Mouse (Mus musculus): ENCODE results near the gene Krt7. TPM values are rescaled to one million over a fixed set of nuclear protein-coding genes. Genes with fewer than 3 reads are reported as not detected.

The Krt7 gene
- polyA plus RNA-seq, 1 experiment from 2014 or later: 1.0 TPM

- no peak for ATAC-seq (ENCODE audit: low FRiP score)
- Histone ChIP-seq H3K9ac (replicated peaks) (no peak overlapping the region), H3K27ac (replicated peaks) (no peak overlapping the region), H3K27me3 (replicated peaks) (no peaks in the 10 kb centered on the region), H3K4me1 (peaks cover 7% of the 10 kb centered on the region), H3K36me3 (no peaks in the 10 kb centered on the region), H3K9me3 (replicated peaks) (0 out of 2 replicates have a peak, but pooled peaks cover 3% of the 10 kb centered on the region), H3K4me2 (no peak overlapping the region), H3K4me3 (replicated peaks) (no peak overlapping the region)
- 91% methylated on average over 8 of the region's 8 CpGs for WGBS
Measured at GRCm38 (mm10) chr15:101454774-101455173, 43.9 kb downstream of the Krt7 start.

- Histone ChIP-seq H3K27me3 (replicated peaks) (no peaks in the 10 kb centered on the region), H3K27ac (replicated peaks) (no peak overlapping the region), H3K36me3 (no peaks in the 10 kb centered on the region), H3K4me2 (no peak overlapping the region), H3K9ac (replicated peaks) (no peak overlapping the region), H3K9me3 (replicated peaks) (0 out of 2 replicates have a peak, but pooled peaks cover 3% of the 10 kb centered on the region), H3K4me3 (replicated peaks) (no peak overlapping the region), H3K4me1 (peaks cover 7% of the 10 kb centered on the region)
- 84% methylated on average over 2 of the region's 2 CpGs for WGBS
- no peak for ATAC-seq (ENCODE audit: low FRiP score)
Measured at GRCm38 (mm10) chr15:101455292-101455691, 44.4 kb downstream of the Krt7 start.

- 0 out of 2 replicates have a peak, but pooled peaks cover 3% of the 10 kb centered on the region for H3K9me3 ChIP-seq (replicated peaks)
- H3K27me3 ChIP-seq (replicated peaks): no peaks in the 10 kb centered on the region
- H3K4me2 ChIP-seq: no peak overlapping the region
- no peaks in the 10 kb centered on the region for H3K36me3 ChIP-seq
- H3K4me1 ChIP-seq: peaks cover 7% of the 10 kb centered on the region
- WGBS: 93% methylated on average over 6 of the region's 6 CpGs
- H3K4me3 ChIP-seq (replicated peaks): no peak overlapping the region
- no peak overlapping the region for H3K9ac ChIP-seq (replicated peaks)
- H3K27ac ChIP-seq (replicated peaks): no peak overlapping the region
- ATAC-seq (ENCODE audit: low FRiP score): no peak
Measured at GRCm38 (mm10) chr15:101455891-101456290, 45.0 kb downstream of the Krt7 start.

- 44% methylated on average over 16 of the region's 16 CpGs for WGBS
- H3K36me3 ChIP-seq: no peaks in the 10 kb centered on the region
Measured at GRCm38 (mm10) chr15:101458361-101458930, 47.6 kb downstream of the Krt7 start.

GRCm38 (mm10) chr15:101459283-101459682 is 48.4 kb downstream of the Krt7 start:
- Histone ChIP-seq H3K27ac (replicated peaks) (no peak overlapping the region), H3K4me1 (peaks cover 7% of the 10 kb centered on the region), H3K4me3 (replicated peaks) (no peak overlapping the region), H3K9me3 (replicated peaks) (0 out of 2 replicates have a peak, but pooled peaks cover 3% of the 10 kb centered on the region), H3K36me3 (no peaks in the 10 kb centered on the region), H3K27me3 (replicated peaks) (no peaks in the 10 kb centered on the region), H3K9ac (replicated peaks) (no peak overlapping the region), H3K4me2 (no peak overlapping the region)
- ATAC-seq (ENCODE audit: low FRiP score): no peak
- 86% methylated on average over 14 of the region's 14 CpGs for WGBS

More at GRCm38 (mm10) chr15:101458361-101458930, 47.6 kb downstream of the Krt7 start:
- no peak overlapping the region for H3K27ac ChIP-seq (replicated peaks)
- no peak overlapping the region for H3K4me2 ChIP-seq
- no peaks in the 10 kb centered on the region for H3K27me3 ChIP-seq (replicated peaks)
- no peak overlapping the region for H3K9ac ChIP-seq (replicated peaks)
- ATAC-seq (ENCODE audit: low FRiP score): no peak
- H3K9me3 ChIP-seq (replicated peaks): 0 out of 2 replicates have a peak, but pooled peaks cover 3% of the 10 kb centered on the region
- peaks cover 7% of the 10 kb centered on the region for H3K4me1 ChIP-seq
- no peak overlapping the region for H3K4me3 ChIP-seq (replicated peaks)

- no peak within 1 kb of the TSS for H3K4me3 ChIP-seq (replicated peaks)
- 72% methylated on average over 13 of the region's 13 CpGs for WGBS
- H3K9me3 ChIP-seq (replicated peaks): no peaks in the 10 kb centered on the region
- no peak within 1 kb of the TSS for H3K9ac ChIP-seq (replicated peaks)
- no peak within 1 kb of the TSS for H3K4me2 ChIP-seq
- H3K36me3 ChIP-seq: no peaks in the 10 kb centered on the region
- no peak for ATAC-seq (ENCODE audit: low FRiP score)
- no peak within 1 kb of the TSS for H3K27ac ChIP-seq (replicated peaks)
- H3K4me1 ChIP-seq: peaks cover 3% of the 10 kb centered on the region
- no peaks in the 10 kb centered on the region for H3K27me3 ChIP-seq (replicated peaks)
Measured at GRCm38 (mm10) chr15:101463651-101464050, 52.8 kb downstream of the Krt7 start, which contains the start of gene Krt81. Gene Krt81 (minus strand): TSS chr15:101463751.

- ATAC-seq (ENCODE audit: low FRiP score): no peak
- no peaks in the 10 kb centered on the region for H3K4me1 ChIP-seq
- H3K36me3 ChIP-seq: no peaks in the 10 kb centered on the region
- H3K4me3 ChIP-seq (replicated peaks): no peak overlapping the region
- no peak overlapping the region for H3K27ac ChIP-seq (replicated peaks)
- H3K27me3 ChIP-seq (replicated peaks): no peaks in the 10 kb centered on the region
- H3K9me3 ChIP-seq (replicated peaks): no peaks in the 10 kb centered on the region
- WGBS: 86% methylated on average over 4 of the region's 4 CpGs
- no peak overlapping the region for H3K9ac ChIP-seq (replicated peaks)
- no peak overlapping the region for H3K4me2 ChIP-seq
Measured at GRCm38 (mm10) chr15:101469093-101469492, 58.2 kb downstream of the Krt7 start.

- Histone ChIP-seq H3K4me2 (no peak within 1 kb of the TSS), H3K27me3 (replicated peaks) (0 out of 2 replicates have a peak, but pooled peaks cover 4% of the 10 kb centered on the region), H3K27ac (replicated peaks) (no peak within 1 kb of the TSS), H3K4me3 (replicated peaks) (no peak within 1 kb of the TSS), H3K4me1 (no peaks in the 10 kb centered on the region), H3K9me3 (replicated peaks) (no peaks in the 10 kb centered on the region), H3K9ac (replicated peaks) (no peak within 1 kb of the TSS), H3K36me3 (no peaks in the 10 kb centered on the region)
- ATAC-seq (ENCODE audit: low FRiP score): no peak
- 25% methylated on average over 10 of the region's 10 CpGs for WGBS
Measured at GRCm38 (mm10) chr15:101472952-101473528, 62.2 kb downstream of the Krt7 start, which contains the start of gene Krt86. Gene Krt86 (plus strand): TSS chr15:101473478.

- Histone ChIP-seq H3K4me2 (peak overlapping the region; percentile 71), H3K9me3 (replicated peaks) (no peaks in the 10 kb centered on the region), H3K27ac (replicated peaks) (no peak overlapping the region), H3K9ac (replicated peaks) (peak overlapping the region; percentile 12; the same call in 1 of the 2 replicates), H3K36me3 (no peaks in the 10 kb centered on the region), H3K4me3 (replicated peaks) (peak overlapping the region; percentile 28), H3K27me3 (replicated peaks) (peaks cover 8% of the 10 kb centered on the region; the same call in 1 of the 2 replicates), H3K4me1 (peaks cover 12% of the 10 kb centered on the region)
- WGBS: 9% methylated on average over 31 of the region's 31 CpGs
- ATAC-seq (ENCODE audit: low FRiP score): no peak
Measured at GRCm38 (mm10) chr15:101479007-101479665, 68.3 kb downstream of the Krt7 start.

GRCm38 (mm10) chr15:101479666-101480060 is 68.8 kb downstream of the Krt7 start:
- WGBS: 23% methylated on average over 11 of the region's 11 CpGs
- no peak; the same call in 1 of the 2 replicates for ATAC-seq (ENCODE audit: low FRiP score)
- no peak overlapping the region; the same call in 1 of the 2 replicates for H3K27ac ChIP-seq (replicated peaks)

More at GRCm38 (mm10) chr15:101479666-101480060, 68.8 kb downstream of the Krt7 start:
- peak overlapping the region; percentile 12; the same call in 1 of the 2 replicates for H3K9ac ChIP-seq (replicated peaks)
- H3K9me3 ChIP-seq (replicated peaks): no peaks in the 10 kb centered on the region
- no peaks in the 10 kb centered on the region for H3K36me3 ChIP-seq
- peak overlapping the region; percentile 71 for H3K4me2 ChIP-seq
- peaks cover 12% of the 10 kb centered on the region for H3K4me1 ChIP-seq
- H3K27me3 ChIP-seq (replicated peaks): peaks cover 8% of the 10 kb centered on the region; the same call in 1 of the 2 replicates
- peak overlapping the region; percentile 28 for H3K4me3 ChIP-seq (replicated peaks)

Measured in neural tube, embryonic 15.5 days (tissue).